Mouse (Mus musculus): ENCODE measurements around the gene Slc13a4.
A peak's percentile ranks its signal among the peaks of the same experiment; 100 is the strongest.

Slc13a4 gene

DNA sequence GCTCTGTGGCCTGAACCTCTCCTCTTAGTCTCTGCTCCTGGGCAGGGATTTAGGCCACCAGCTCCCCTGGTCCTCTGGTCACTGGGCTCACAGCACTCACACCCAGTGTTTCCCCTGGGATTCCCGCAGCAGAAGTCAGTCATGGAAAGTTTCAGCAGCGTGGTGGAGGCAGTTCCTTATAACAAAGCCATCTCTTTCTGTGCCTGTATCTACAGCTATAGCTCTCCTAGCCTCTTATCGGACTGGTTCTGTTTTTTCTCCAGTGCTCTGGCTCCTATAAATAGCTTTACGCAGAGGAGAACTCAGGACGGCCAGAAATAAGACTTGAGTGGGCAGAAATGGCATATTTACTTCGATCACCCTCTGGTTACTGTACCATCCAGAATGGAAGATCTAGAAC, 9.6 kb downstream of the Slc13a4 start:
- no peak for DNase-seq

- DNase-seq = no peak
Observed at GRCm38 (mm10) chr6:35297516-35298227, 10.3 kb downstream of the Slc13a4 start.

GRCm38 (mm10) chr6:35297001-35297400, 10.9 kb downstream of the Slc13a4 start:
- peak in 1 of 2 experiments; percentile 9 for DNase-seq

DNA sequence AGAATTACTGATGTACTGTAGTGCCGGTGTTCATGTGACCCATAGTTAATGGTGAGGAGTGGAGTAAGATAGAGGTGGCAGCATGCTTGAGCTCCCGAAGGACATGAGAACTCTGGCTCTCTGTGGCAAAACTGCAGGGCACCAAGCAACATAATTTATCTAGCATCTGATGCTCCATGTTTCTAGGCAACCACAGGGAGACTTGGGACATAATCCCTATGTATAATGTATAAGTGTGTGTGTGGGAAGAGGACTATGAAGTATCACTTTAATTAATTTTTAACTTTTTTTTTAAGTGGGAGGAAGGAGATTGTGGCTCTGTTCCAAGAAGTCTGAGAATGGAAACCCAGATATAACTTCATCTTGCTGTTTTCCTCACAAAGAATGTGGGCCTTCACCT, 13.0 kb downstream of the Slc13a4 start:
- no peak for DNase-seq

DNA sequence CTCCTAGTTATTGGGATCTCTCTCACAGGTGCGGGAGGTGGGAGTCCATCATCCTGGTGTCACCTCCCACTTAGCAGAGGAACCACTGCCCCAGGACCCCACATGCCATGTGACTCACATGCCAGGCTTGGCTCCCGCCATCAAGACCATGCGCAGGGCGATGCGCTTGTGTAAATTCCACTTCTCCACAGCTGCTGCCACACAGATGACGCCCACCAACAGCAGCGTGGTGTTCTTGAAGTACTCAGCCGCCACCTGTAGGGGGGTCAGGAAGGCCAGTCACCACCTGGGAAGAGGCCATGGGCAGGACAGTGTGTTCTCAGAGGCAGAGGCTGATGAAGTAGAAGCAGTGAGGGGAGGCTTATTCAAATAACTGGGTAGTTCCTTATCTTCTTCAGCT, 18.3 kb downstream of the Slc13a4 start:
- DNase-seq = no peak

- no peak for DNase-seq
Observed at GRCm38 (mm10) chr6:35288920-35289319, 19.0 kb downstream of the Slc13a4 start.

GRCm38 (mm10) chr6:35288114-35288761, 19.7 kb downstream of the Slc13a4 start:
- peak; percentile 20 to 29 for DNase-seq

DNA sequence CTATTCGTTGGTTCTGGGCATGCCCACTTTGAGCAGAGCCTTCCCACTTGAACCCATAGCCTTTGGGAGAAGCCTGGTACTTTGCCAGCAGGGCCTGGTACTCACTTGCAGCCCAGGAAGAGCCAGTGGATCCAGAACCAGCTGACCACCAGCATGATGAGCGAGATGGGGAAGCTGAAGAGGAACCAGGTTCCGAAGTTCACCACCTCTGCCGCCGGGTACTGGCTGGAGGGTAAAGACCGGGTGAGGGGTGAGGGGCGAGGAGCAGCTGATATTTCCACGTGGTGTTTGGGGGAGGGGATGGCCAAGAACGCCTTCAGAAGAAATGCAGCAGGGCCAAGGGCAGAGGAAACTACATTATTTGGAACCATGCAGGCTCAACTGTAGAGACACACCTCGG, 28.6 kb downstream of the Slc13a4 start:
- DNase-seq = no peak

DNA sequence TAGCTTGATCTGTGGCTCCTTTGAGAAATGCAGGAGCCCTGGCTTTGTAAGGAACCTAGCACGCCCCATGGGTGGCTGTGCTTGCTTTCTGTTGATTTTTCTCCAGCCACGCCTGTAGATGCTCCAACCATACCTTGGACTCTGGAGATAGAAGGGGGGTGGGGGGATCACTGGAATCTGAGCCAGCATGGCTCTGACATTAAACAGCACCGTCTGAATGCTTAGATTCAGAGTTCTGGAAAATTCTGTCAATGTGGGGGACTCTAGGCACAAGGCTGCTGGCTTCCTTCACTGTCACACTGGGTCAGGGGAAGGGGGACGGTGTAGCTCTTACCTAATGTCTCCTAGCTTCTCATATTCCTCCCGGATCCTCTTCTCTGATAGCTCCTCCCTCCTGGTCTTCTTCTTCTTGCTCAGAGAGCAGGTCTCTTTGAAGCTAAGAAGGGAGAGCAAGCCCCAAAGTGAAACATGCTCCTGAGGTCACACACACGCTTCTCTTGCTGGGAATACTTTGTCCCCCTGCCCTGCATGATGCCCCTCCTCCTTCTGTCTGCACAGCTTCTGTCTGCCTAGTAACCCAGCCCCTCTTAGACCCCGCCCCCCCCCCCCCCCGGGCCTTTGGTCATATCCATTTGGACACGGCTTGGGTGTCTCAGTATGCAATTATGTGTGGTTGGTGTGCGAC, 29.9 kb downstream of the Slc13a4 start:
- no peak for DNase-seq

DNA sequence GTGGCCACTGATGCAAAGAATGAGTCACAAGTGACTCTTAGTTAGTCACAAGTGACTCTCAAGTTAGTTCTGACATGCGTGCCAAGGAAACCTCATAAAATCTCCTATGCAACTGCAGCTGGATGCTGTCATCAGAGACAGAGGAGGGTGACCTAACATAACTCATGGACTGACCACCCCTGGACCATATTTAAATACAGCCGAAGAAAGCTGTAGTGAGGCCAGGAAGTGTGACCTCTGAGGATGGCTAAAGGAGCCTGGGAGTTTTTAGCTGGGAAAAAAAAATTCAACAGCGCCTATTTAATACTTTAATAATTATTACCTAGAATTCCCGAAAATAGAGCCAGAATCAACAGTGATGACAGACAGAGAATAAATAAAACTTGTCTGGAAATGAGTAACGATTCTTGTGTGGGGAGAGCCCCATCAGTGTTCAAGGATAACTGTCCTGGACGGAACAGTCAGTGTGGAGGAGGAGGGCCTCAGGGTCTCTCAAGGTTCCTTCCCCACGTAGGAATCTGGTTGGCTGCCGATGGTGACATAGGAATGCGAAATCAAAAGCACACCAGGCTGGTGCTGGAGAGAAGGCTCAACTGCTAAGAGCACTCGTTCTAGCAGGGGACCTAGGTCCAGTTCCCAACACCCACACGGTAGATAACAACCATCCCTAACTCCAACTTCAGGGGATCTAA, 34.4 kb downstream of the Slc13a4 start:
- DNase-seq = no peak

DNA sequence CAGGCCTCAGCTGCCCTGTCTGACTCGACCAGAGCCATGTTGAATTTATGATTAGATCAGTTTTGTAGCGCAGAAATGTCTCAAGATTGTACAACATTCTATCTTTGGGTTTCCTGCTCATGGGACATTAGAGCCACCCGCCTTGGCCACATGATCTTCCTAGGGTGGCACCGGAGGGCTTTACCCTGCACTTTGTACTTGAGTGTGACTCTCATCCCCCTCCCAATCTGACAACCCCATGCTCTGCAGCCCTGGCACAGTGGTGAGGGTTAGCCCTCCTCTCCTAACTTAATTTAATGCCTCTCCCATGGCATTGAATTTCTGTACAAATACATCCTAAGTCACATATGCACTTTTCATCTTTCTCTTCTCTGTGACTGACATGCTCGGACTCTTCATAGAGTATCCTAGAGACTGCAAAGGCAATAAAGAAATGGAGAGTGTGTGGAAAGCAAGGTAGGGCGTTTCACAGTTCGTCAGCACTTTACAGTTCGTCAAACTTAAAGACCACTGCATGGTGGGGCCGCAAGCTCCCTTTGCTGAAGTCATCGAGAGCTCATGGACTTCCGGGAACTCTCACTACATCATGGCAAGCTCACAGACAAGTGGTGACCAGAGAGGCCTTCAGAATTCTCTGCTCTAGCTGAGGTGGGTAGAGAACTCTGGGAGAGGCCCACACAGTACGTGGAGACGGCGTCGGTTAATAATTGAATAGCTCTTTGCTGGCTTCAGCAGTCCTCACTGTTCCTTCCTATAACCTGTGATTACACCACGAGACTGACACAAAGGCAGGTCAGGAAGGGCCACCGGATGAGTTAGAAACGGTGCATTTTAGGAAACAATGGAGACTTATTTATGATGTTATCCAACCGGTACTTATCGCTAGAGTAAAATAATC, 35.8 kb downstream of the Slc13a4 start:
- no peak for DNase-seq

DNA sequence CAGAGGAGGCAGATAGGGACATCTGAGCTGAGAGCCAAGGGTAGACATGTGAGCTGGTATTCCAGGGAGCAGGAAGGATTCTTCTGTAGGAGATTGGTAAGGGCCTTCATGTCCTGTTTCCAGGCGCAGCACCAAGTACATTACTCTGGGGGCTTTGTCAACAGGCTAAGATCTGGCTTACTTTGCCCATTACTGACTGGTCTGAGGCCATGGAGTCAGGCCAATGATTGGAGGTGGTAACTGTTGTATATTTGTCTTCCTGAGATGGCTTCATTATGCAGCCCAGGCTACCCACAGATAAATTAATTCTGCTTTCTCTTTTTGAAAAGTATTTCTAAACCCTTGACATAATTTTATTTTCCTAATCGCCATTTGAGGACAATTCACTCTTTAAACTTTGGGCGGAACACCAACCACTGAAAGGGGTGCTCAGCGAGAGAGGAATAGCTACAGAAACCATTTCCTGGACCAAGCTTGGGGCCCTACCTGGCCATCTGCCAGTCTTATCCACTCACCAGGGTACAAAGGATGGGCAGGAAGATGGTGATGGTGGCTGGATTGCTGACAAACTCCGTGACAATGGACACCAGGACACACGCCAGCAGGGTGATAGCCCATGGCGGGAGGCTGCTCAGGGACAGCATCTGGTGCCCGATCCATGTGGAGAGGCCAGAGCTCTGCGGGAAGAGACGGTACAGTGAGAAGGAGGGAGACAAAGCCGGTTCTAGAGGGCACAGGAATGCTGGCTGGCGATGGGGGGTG, 36.7 kb downstream of the Slc13a4 start:
- DNase-seq = peak; percentile 30 to 34

DNA sequence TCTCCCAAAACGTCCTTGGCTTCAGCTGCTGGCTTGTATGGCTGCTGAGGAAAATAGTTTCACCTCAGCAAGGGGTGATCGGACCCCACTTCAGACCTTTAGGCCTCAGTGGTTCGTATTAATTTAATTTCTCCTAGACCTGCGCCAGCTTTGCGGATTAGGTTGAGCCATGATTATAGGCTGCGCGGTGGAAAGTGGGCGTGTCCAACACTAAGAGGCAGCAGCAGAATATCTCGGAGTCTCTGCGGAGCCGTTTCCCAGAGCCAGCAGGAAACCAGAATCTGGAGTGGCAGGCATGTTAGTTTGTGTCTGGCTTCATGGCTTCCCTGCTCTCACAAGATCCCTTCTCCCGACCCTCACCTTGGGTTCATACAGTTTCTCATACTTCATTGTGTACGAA, 38.3 kb downstream of the Slc13a4 start:
- no peak for DNase-seq

- DNase-seq = no peak
Observed at GRCm38 (mm10) chr6:35268711-35269110, 39.2 kb downstream of the Slc13a4 start.

DNA sequence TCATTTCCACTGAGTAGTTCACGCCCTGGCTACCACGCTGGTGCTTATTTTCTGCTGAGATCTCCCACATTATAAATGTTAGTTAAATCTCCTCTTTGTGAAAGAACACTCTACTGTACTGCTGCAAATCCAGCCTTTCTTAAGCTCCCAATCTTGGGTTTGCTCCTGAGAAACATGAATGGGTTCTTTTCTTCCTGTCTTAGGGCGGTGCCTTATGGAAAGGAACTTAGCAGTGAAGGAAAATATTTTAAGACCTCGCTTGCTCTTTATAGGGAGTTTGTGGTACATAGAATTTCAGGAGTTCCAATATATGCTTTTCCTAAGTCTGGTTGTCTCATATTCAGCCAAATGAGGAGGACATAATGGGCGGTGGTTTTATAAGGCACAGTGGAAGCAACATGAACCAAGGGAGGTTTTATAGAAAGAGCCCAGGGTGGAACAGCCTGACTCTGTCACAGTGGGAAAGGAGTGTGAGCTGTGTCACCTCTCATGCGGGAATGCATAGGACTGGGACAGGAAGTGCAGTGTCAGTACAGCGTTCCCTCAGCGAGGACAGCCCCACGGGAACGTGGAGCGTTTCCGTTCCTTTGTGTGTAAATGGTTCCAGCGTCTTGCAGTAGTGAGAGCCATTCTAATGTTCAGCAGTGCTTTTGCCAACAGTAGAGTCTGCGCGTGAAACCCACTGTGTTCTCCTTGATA, 42.2 kb downstream of the Slc13a4 start:
- DNase-seq = no peak

GRCm38 (mm10) chr6:35260531-35260930, 47.4 kb downstream of the Slc13a4 start:
- DNase-seq = no peak

DNA sequence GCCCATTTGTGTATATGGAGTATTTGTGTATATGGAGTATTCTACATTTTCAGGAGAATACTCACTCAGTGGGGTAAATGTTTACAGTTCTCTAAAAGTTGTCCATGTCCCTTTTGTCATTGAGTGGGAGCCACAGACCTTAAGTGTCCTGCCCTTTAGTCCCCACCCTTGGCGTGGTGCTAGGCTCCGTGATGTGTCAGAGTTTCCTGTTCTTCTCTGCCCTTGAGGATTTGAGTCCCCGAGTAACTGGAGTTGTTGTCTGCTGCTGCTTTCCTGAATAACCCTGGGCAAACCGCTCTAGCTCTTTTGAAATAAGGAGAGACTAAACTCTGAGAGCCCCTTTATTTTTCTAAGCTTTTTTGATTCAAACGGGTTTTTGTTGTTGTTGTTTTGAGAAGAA, 48.4 kb downstream of the Slc13a4 start:
- DNase-seq = no peak

DNA sequence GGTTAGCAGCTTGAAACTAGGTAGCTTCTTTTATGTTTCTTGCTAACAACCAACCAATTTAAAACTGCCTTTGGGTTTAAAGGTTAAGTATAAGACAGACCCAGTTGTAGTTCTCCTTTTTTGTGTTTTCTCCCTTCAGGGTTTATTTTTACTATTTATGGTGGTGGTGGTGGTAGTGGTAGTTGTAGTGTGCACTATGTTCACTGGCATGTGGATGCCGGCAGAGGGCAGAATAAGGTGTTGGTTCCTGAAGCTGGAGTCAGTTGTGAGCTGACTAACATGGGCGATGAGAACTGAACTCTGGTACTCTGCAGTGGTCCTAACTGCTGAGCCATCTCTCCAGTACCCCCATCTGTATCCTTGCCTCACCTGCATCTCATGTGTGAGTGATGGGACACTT, 49.0 kb downstream of the Slc13a4 start:
- no peak for DNase-seq

- DNase-seq = no peak
Observed at GRCm38 (mm10) chr6:35257626-35258190, 50.2 kb downstream of the Slc13a4 start.

- DNase-seq = no peak
Observed at GRCm38 (mm10) chr6:35256691-35257090, 51.2 kb downstream of the Slc13a4 start.

DNA sequence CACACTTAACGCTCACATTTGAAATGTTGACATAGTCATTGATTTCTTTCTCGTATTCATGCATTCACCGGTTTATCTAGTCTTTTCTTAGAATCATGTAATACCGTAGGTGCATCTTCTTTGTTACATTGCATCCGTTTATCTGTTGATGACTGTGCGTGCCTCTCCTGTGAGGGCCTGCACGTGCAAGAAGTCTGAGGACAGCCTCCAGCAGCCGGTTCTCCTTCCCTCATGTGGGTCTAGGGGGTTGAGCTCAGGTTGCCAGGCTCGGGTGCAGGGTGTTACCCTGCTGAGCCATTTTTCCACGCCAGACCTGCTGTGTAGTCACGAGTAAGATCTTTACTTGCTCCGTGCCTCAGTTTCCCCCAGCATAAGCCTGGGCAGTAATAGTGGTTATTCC, 52.9 kb downstream of the Slc13a4 start:
- DNase-seq = no peak

All from cerebellum, postnatal 36 days (tissue).